Mouse (Mus musculus): ENCODE measurements around the gene Chn2. TPM values are rescaled to one million over a fixed set of nuclear protein-coding genes. Genes with fewer than 3 reads are reported as not detected.

The Chn2 gene
- polyA plus RNA-seq, 1 experiment: 8.5 TPM

GRCm38 (mm10) chr6:54251401-54252191 is 212.2 kb downstream of the Chn2 start:
- DNase-seq: no peak
- TF ChIP-seq POLR2A (IDR thresholded peaks at IDR 0.05; ENCODE audit: borderline replicate concordance, extremely low read depth, low read depth, low read length) (no peak), CTCF (IDR thresholded peaks at IDR 0.05; ENCODE audit: insufficient read depth, low read length) (no peak)
- H3K4me3 ChIP-seq (replicated peaks; ENCODE audit: extremely low read depth, low read depth, low read length): no peak overlapping the region
- 65% methylated on average over 17 of the region's 17 CpGs for WGBS
- H3K4me1 ChIP-seq (ENCODE audit: control insufficient read depth, insufficient read depth, low read length): no peaks in the 10 kb centered on the region

GRCm38 (mm10) chr6:54253206-54253605 is 213.9 kb downstream of the Chn2 start:
- 68% methylated on average over 5 of the region's 5 CpGs for WGBS
- DNase-seq: no peak
- no peak overlapping the region for H3K4me3 ChIP-seq (replicated peaks; ENCODE audit: extremely low read depth, low read depth, low read length)
- no peaks in the 10 kb centered on the region for H3K4me1 ChIP-seq (ENCODE audit: control insufficient read depth, insufficient read depth, low read length)
- TF ChIP-seq POLR2A (IDR thresholded peaks at IDR 0.05; ENCODE audit: borderline replicate concordance, extremely low read depth, low read depth, low read length) (no peak), CTCF (IDR thresholded peaks at IDR 0.05; ENCODE audit: insufficient read depth, low read length) (peak; percentile 46; the same call in 1 of the 2 replicates)

- DNase-seq: no peak
- WGBS: 77% methylated on average over 7 of the region's 7 CpGs
- TF ChIP-seq CTCF (IDR thresholded peaks at IDR 0.05; ENCODE audit: insufficient read depth, low read length) (no peak), POLR2A (IDR thresholded peaks at IDR 0.05; ENCODE audit: borderline replicate concordance, extremely low read depth, low read depth, low read length) (no peak)
- Histone ChIP-seq H3K4me3 (replicated peaks; ENCODE audit: extremely low read depth, low read depth, low read length) (no peak overlapping the region), H3K4me1 (ENCODE audit: control insufficient read depth, insufficient read depth, low read length) (no peaks in the 10 kb centered on the region)
These were observed 214.5 kb downstream of the Chn2 start for GRCm38 (mm10) chr6:54253881-54254280.

- WGBS: 63% methylated on average over 6 of the region's 6 CpGs
- TF ChIP-seq CTCF (IDR thresholded peaks at IDR 0.05; ENCODE audit: insufficient read depth, low read length): peak; percentile 49; the same call in 1 of the 2 replicates
- TF ChIP-seq POLR2A (IDR thresholded peaks at IDR 0.05; ENCODE audit: borderline replicate concordance, extremely low read depth, low read depth, low read length): no peak
- Histone ChIP-seq H3K4me1 (ENCODE audit: control insufficient read depth, insufficient read depth, low read length) (no peaks in the 10 kb centered on the region), H3K4me3 (replicated peaks; ENCODE audit: extremely low read depth, low read depth, low read length) (no peak overlapping the region)
- no peak for DNase-seq
These were observed 215.4 kb downstream of the Chn2 start for GRCm38 (mm10) chr6:54254759-54255158.

- 91% methylated on average over 11 of the region's 11 CpGs for WGBS
- no peak for DNase-seq
These were observed 216.0 kb downstream of the Chn2 start for GRCm38 (mm10) chr6:54255321-54255720.

GRCm38 (mm10) chr6:54256397-54256796 is 217.0 kb downstream of the Chn2 start:
- DNase-seq: no peak
- no peak for TF ChIP-seq POLR2A (IDR thresholded peaks at IDR 0.05; ENCODE audit: borderline replicate concordance, extremely low read depth, low read depth, low read length)
- no peak for TF ChIP-seq CTCF (IDR thresholded peaks at IDR 0.05; ENCODE audit: insufficient read depth, low read length)
- Histone ChIP-seq H3K4me1 (ENCODE audit: control insufficient read depth, insufficient read depth, low read length) (no peaks in the 10 kb centered on the region), H3K4me3 (replicated peaks; ENCODE audit: extremely low read depth, low read depth, low read length) (no peak overlapping the region)
- WGBS: 88% methylated on average over 10 of the region's 10 CpGs

More at GRCm38 (mm10) chr6:54255321-54255720, 216.0 kb downstream of the Chn2 start:
- TF ChIP-seq POLR2A (IDR thresholded peaks at IDR 0.05; ENCODE audit: borderline replicate concordance, extremely low read depth, low read depth, low read length) (no peak), CTCF (IDR thresholded peaks at IDR 0.05; ENCODE audit: insufficient read depth, low read length) (no peak)
- Histone ChIP-seq H3K4me1 (ENCODE audit: control insufficient read depth, insufficient read depth, low read length) (no peaks in the 10 kb centered on the region), H3K4me3 (replicated peaks; ENCODE audit: extremely low read depth, low read depth, low read length) (no peak overlapping the region)

- 69% methylated on average over 3 of the region's 3 CpGs for WGBS
- DNase-seq: no peak
- TF ChIP-seq CTCF (IDR thresholded peaks at IDR 0.05; ENCODE audit: insufficient read depth, low read length): no peak
- no peak for TF ChIP-seq POLR2A (IDR thresholded peaks at IDR 0.05; ENCODE audit: borderline replicate concordance, extremely low read depth, low read depth, low read length)
- Histone ChIP-seq H3K4me1 (ENCODE audit: control insufficient read depth, insufficient read depth, low read length) (no peaks in the 10 kb centered on the region), H3K4me3 (replicated peaks; ENCODE audit: extremely low read depth, low read depth, low read length) (no peak overlapping the region)
These were observed 218.2 kb downstream of the Chn2 start for GRCm38 (mm10) chr6:54257552-54257951.

GRCm38 (mm10) chr6:54258462-54258861 is 219.1 kb downstream of the Chn2 start:
- WGBS: 79% methylated on average over 5 of the region's 5 CpGs
- no peak for DNase-seq
- Histone ChIP-seq H3K4me1 (ENCODE audit: control insufficient read depth, insufficient read depth, low read length) (no peaks in the 10 kb centered on the region), H3K4me3 (replicated peaks; ENCODE audit: extremely low read depth, low read depth, low read length) (no peak overlapping the region)
- TF ChIP-seq CTCF (IDR thresholded peaks at IDR 0.05; ENCODE audit: insufficient read depth, low read length) (no peak), POLR2A (IDR thresholded peaks at IDR 0.05; ENCODE audit: borderline replicate concordance, extremely low read depth, low read depth, low read length) (no peak)

- WGBS: 69% methylated on average over 2 of the region's 2 CpGs
- no peak overlapping the region for H3K4me3 ChIP-seq (replicated peaks; ENCODE audit: extremely low read depth, low read depth, low read length)
- no peaks in the 10 kb centered on the region for H3K4me1 ChIP-seq (ENCODE audit: control insufficient read depth, insufficient read depth, low read length)
- TF ChIP-seq POLR2A (IDR thresholded peaks at IDR 0.05; ENCODE audit: borderline replicate concordance, extremely low read depth, low read depth, low read length): no peak
- no peak for TF ChIP-seq CTCF (IDR thresholded peaks at IDR 0.05; ENCODE audit: insufficient read depth, low read length)
- DNase-seq: no peak
These were observed 223.4 kb downstream of the Chn2 start for GRCm38 (mm10) chr6:54262732-54263131.

GRCm38 (mm10) chr6:54263890-54264289 is 224.5 kb downstream of the Chn2 start:
- TF ChIP-seq CTCF (IDR thresholded peaks at IDR 0.05; ENCODE audit: insufficient read depth, low read length) (no peak), POLR2A (IDR thresholded peaks at IDR 0.05; ENCODE audit: borderline replicate concordance, extremely low read depth, low read depth, low read length) (no peak)
- no peaks in the 10 kb centered on the region for H3K4me1 ChIP-seq (ENCODE audit: control insufficient read depth, insufficient read depth, low read length)
- H3K4me3 ChIP-seq (replicated peaks; ENCODE audit: extremely low read depth, low read depth, low read length): no peak overlapping the region
- WGBS: 94% methylated on average over 2 of the region's 2 CpGs
- DNase-seq: no peak

Data from lung, adult 2 months (tissue).